Mouse (Mus musculus): ENCODE results near the gene Mansc1.

Gene Mansc1

GRCm38 (mm10) chr6:134643296-134643695, 11.0 kb upstream of the Mansc1 start:
- POLR2A ChIA-PET: interaction anchor here in 1 of 4 experiments (1.0 kb wide), 1 partner anchor 18 kb away, joined by 5 read pairs; no protein-coding TSS in a partner anchor
- CTCF ChIA-PET: interaction anchor here in 2 of 4 experiments (0.6 to 1.4 kb wide), 5 partner anchors 28 to 261 kb away, joined by 3 to 4 read pairs (median 3); no protein-coding TSS in a partner anchor

DNA sequence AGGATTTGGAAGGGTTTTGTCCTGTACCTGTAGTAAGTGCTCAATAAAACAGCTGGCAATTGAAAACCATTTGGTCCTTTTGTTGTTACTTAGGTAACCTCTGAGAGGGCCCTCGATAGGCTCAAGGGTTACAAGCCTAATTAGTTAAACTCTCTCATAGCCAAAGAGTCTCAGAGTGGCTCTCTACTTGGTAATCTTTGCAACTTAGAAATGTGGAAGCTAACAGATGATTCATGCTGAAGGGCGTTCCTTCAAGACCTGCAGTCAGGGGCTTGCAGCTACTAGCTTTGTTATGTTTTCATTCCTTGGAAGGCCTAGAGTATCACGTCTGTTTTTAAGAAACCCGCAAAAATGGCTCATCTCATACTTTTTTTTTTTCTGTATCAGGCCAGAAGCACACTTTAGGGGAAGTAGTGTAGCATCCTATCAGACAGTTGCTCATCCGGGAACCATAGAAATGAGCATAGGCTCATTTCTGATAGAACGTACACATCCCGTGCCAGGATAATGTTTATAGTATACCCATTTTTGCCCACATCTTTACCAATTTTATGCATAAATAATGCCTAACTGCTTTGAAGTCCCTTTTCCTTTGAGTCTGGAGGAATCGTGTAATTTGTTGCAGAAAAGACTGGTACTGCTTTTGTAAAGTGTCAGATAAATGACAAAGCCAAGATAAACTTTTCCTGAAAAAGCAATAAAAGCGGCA, 9.6 kb upstream of the Mansc1 start:
- ChIA-PET CTCF (interaction anchor here in 3 of 4 experiments (0.6 to 1.9 kb wide), 8 partner anchors 16 to 609 kb away, joined by 3 to 15 read pairs (median 4); no protein-coding TSS in a partner anchor), POLR2A (interaction anchor here (0.7 to 1.5 kb wide), 9 partner anchors 10 to 256 kb away, joined by 3 to 5 read pairs (median 3); partner anchors contain the start of genes Mansc1 (in 2 of the 4) and Gpr19 (in 1 of the 4))

DNA sequence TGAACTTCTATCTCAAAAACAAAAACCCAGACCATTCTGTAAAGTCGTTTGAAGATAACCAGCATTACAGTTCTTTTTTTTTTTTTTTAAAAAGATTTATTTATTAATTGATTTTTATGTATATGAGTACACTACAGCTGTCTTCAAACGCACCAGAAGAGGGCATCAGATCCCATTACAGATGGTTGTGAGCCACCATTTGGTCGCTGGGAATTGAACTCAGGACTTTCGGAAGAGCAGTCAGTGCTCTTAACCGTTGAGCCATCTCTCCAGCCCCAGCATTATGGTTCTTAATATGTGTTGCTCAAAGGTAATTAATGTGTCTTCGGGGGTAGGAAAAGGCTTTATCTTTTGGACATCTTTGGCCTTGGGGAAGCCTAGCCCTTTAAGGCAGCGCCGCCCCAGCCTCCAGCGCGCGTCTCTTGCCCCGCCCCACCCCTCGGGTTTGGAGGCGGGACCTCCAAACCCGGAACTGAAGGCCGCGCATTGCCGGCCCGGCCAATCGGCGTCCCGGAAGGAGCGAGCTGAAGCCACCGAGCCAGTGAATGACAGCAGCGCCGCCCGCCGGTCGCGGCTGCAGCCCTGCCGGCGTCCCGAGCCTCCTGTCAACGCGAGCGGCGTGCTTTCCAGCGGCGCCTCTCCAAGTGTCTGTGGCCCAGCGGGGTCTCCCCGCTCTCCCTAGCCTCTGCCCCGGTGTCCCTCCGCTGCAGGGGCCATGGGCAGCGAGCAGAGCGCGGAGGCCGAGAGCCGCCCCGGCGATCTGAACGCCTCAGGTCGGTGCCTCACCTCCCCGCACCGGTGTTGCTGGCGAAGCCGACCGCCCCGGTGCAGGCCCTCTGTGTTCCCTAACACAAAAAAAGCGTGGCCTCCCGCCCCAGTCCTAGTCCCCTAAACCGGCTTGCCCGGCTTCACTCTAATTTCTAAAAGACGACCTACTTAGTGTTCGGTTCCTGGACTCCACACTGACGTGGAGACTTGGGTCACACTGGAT, 8.5 kb upstream of the Mansc1 start:
- ChIA-PET CTCF (interaction anchor here (0.5 to 1.9 kb wide), 32 partner anchors 8 to 1276 kb away, joined by 3 to 15 read pairs (median 4); partner anchors contain the start of gene Mansc1 (in 2 of the 4)), POLR2A (interaction anchor here (0.6 to 1.5 kb wide), 15 partner anchors 9 to 407 kb away, joined by 3 to 14 read pairs (median 3); partner anchors contain the start of genes Mansc1 (in 3 of the 4) and Gpr19 (in 1 of the 4))

- POLR2A ChIA-PET: interaction anchor here in 2 of 4 experiments (1.1 to 1.3 kb wide), 3 partner anchors 8 to 289 kb away, joined by 3 to 14 read pairs (median 5); partner anchors contain the start of gene Mansc1 (in 1 of the 2)
- CTCF ChIA-PET: interaction anchor here in 2 of 4 experiments (1.0 to 1.4 kb wide), 5 partner anchors 8 to 229 kb away, joined by 3 to 9 read pairs (median 5); partner anchors contain the start of gene Mansc1 (in 2 of the 2)
These were observed 7.6 kb upstream of the Mansc1 start for GRCm38 (mm10) chr6:134639900-134640299.

GRCm38 (mm10) chr6:134639210-134639609, 6.9 kb upstream of the Mansc1 start, which contains the start of gene Borcs5:
Gene Borcs5, plus strand, starts transcription at chr6:134639510.
- CTCF ChIA-PET: interaction anchor here in 1 of 4 experiments (0.6 to 0.7 kb wide), 2 partner anchors 228 to 232 kb away, joined by 4 to 5 read pairs; no protein-coding TSS in a partner anchor
- POLR2A ChIA-PET: interaction anchor here in 1 of 4 experiments (0.9 to 1.1 kb wide), 2 partner anchors 281 to 290 kb away, joined by 3 read pairs; partner anchors contain the start of gene Cdkn1b

DNA sequence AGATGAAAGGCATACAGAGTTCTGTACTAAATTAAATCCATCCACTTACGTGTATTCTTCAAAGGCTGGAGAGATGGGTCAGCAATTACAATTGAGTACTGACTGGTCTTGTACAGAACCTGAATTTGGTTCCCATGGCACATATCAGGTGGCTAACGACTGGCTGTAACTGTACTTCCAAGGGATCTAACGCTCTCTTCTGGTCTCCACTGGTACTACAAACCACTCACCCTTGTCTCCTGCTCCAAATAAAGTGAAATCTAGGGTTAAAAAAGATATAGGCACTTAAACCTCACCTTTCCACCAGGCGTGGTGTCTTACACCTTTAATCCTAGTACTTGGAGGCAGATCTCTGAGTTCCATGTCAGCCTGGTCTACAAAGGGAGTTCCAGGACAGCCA, 4.2 kb upstream of the Mansc1 start:
- CTCF ChIA-PET: interaction anchor here in 1 of 4 experiments (1.0 kb wide), 1 partner anchor 15 kb away, joined by 3 read pairs; no protein-coding TSS in a partner anchor
- POLR2A ChIA-PET: no interaction called here

GRCm38 (mm10) chr6:134633553-134633952, 1.3 kb upstream of the Mansc1 start:
- CTCF ChIA-PET: interaction anchor here in 2 of 4 experiments (0.9 to 2.7 kb wide), 4 partner anchors 7 to 18 kb away, joined by 3 to 15 read pairs (median 6); no protein-coding TSS in a partner anchor
- POLR2A ChIA-PET: interaction anchor here in 2 of 4 experiments (1.2 to 1.4 kb wide), 3 partner anchors 13 to 14 kb away, joined by 3 to 5 read pairs (median 4); no protein-coding TSS in a partner anchor

- ChIA-PET CTCF (interaction anchor here in 3 of 4 experiments (0.8 to 3.6 kb wide), 10 partner anchors 8 to 315 kb away, joined by 3 to 15 read pairs (median 4); no protein-coding TSS in a partner anchor), POLR2A (interaction anchor here (0.9 to 2.9 kb wide), 9 partner anchors 8 to 287 kb away, joined by 3 to 14 read pairs (median 5); partner anchors contain the start of gene Cdkn1b (in 1 of the 4))
These were observed 468 bp upstream of the Mansc1 start for GRCm38 (mm10) chr6:134632756-134633155.

- POLR2A ChIA-PET: interaction anchor here in 2 of 4 experiments (1.4 to 2.9 kb wide), 4 partner anchors 10 to 213 kb away, joined by 3 to 14 read pairs (median 4); no protein-coding TSS in a partner anchor
- CTCF ChIA-PET: interaction anchor here in 3 of 4 experiments (0.7 to 3.6 kb wide), 7 partner anchors 9 to 520 kb away, joined by 3 to 13 read pairs (median 3); no protein-coding TSS in a partner anchor
These were observed 1.8 kb downstream of the Mansc1 start for GRCm38 (mm10) chr6:134630447-134630846.

- ChIA-PET POLR2A (interaction anchor here in 1 of 4 experiments (1.3 kb wide), 1 partner anchor 85 kb away, joined by 3 read pairs; no protein-coding TSS in a partner anchor), CTCF (interaction anchor here in 2 of 4 experiments (1.4 to 1.8 kb wide), 2 partner anchors 11 to 14 kb away, joined by 5 read pairs; no protein-coding TSS in a partner anchor)
These were observed 5.7 kb downstream of the Mansc1 start for GRCm38 (mm10) chr6:134626564-134626963.

DNA sequence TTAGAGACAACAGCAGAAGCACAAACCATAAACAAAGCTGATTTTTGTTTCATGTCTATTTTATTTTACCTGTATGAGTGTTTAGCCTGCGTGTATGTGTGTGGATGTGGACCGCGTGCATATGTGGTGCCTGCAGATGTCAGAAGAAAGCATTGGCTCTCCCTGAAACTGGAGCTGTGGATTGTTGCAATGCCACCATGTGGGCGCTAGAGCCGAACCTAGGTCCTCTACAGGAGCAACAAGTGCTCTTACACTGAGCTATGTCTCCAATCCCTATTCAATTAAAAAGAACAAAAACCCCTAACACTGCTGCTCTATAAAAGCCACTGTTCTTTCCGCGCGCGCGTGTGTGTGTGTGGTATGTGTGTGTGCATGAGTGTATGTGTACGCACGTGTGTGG, 6.9 kb downstream of the Mansc1 start:
- CTCF ChIA-PET: interaction anchor here in 3 of 4 experiments (0.7 to 1.8 kb wide), 12 partner anchors 10 to 813 kb away, joined by 3 to 5 read pairs (median 3); no protein-coding TSS in a partner anchor

GRCm38 (mm10) chr6:134621552-134621949, 10.7 kb downstream of the Mansc1 start:
- ChIA-PET POLR2A (interaction anchor here (0.6 to 1.8 kb wide), 18 partner anchors 10 to 229 kb away, joined by 3 to 8 read pairs (median 3); partner anchors contain the start of gene Mansc1 (in 4 of the 4)), CTCF (interaction anchor here (0.6 to 2.6 kb wide), 35 partner anchors 9 to 649 kb away, joined by 3 to 15 read pairs (median 4); partner anchors contain the start of gene Mansc1 (in 3 of the 4))

More for the DNA sequence above, 6.9 kb downstream of the Mansc1 start:
- POLR2A ChIA-PET: interaction anchor here in 2 of 4 experiments (0.6 to 1.4 kb wide), 11 partner anchors 10 to 319 kb away, joined by 3 to 6 read pairs (median 3); no protein-coding TSS in a partner anchor

GRCm38 (mm10) chr6:134620846-134621551, 11.3 kb downstream of the Mansc1 start:
- ChIA-PET POLR2A (interaction anchor here (0.6 to 1.8 kb wide), 18 partner anchors 11 to 657 kb away, joined by 3 to 8 read pairs (median 3); partner anchors contain the start of gene Mansc1 (in 4 of the 4)), CTCF (interaction anchor here (0.5 to 2.6 kb wide), 53 partner anchors 9 to 649 kb away, joined by 3 to 15 read pairs (median 3); partner anchors contain the start of gene Mansc1 (in 3 of the 4))

DNA sequence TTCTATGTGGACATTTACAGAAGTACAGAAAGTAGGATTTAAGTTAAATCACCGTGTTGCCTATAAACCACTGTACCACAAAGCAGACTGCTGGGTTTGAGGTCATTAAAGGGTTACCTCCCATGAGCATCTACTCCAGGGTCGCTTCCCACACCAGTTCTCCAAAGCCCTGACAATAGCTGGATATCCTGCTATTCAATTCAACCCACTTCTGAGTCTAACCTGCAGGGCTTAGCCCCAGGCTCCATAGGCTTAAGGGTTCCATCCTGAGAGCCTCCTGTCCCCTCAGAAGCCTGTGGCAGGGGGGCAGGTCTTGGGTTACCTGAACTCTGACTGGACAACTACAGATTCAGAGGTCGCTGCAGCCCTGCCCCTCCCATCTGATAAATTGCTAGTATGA, 12.2 kb downstream of the Mansc1 start:
- POLR2A ChIA-PET: interaction anchor here in 2 of 4 experiments (0.7 to 1.7 kb wide), 10 partner anchors 12 to 278 kb away, joined by 3 to 5 read pairs (median 4); partner anchors contain the start of genes Mansc1 (in 2 of the 2) and Gpr19 (in 1 of the 2)
- CTCF ChIA-PET: interaction anchor here in 3 of 4 experiments (0.9 to 2.6 kb wide), 4 partner anchors 9 to 257 kb away, joined by 3 to 15 read pairs (median 7); partner anchors contain the start of gene Mansc1 (in 1 of the 3)

DNA sequence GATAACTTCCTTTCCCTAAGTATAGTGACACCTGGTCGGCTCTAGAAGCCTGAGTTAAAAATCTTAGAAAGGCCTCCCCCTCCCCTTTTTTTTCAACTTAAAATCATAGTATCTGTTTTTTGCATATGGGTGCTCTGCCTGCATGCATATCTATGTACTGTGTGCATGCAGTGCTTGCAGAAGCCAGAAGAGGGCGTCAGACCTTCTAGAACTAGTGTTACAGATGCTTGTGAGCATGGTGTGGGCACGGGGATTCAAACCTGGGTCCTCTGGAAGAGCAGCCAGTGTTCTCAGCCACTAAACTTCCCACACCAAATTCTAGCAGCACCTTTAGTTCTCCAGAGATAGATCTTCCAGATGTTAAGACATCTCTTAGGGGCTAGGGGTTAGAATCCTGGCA, 14.7 kb downstream of the Mansc1 start:
- POLR2A ChIA-PET: no interaction called here
- CTCF ChIA-PET: interaction anchor here in 2 of 4 experiments (0.5 to 1.3 kb wide), 4 partner anchors 10 to 24 kb away, joined by 3 to 5 read pairs (median 4); partner anchors contain the start of gene Mansc1 (in 1 of the 2)

All from embryonic stem cell, embryonic (primary cell).